Mouse (Mus musculus) embryonic facial prominence, embryonic 10.5 days (tissue): Measurements from ENCODE around the gene Mrgprg. TPM values are rescaled to one million over a fixed set of nuclear protein-coding genes. Genes with fewer than 3 reads are reported as not detected.
A peak's percentile ranks its signal among the peaks of the same experiment; 100 is the strongest.

Source experiments
- DNase-seq: peaks from one replicate; pipeline ENCODE4 v3.0.0-alpha.2; 2017; ENCODE audit warnings: low spot score
- H3K27ac ChIP-seq: fragments of 300-500 bp; sonication (generic); replicated peaks from 2 replicates; pipeline ENCODE4 v1.5.1; 2016; ENCODE audit warnings: mild to moderate bottlenecking
- H3K27me3 ChIP-seq: fragments of 300-500 bp; sonication (generic); replicated peaks from 2 replicates; pipeline ENCODE4 v1.6.1; 2016; ENCODE audit warnings: low read depth, mild to moderate bottlenecking; ENCODE audit not compliant: poor library complexity, severe bottlenecking
- H3K36me3 ChIP-seq: fragments of 300-500 bp; sonication (generic); replicated peaks from 2 replicates; pipeline ENCODE4 v1.6.1; 2016; ENCODE audit warnings: mild to moderate bottlenecking, moderate library complexity
- H3K4me1 ChIP-seq: fragments of 300-500 bp; sonication (generic); 2 replicates; pipeline ENCODE4 v1.6.1; 2016
- H3K4me3 ChIP-seq: fragments of 300-500 bp; sonication (generic); 2 replicates; pipeline ENCODE4 v1.5.1; 2016; ENCODE audit warnings: mild to moderate bottlenecking, moderate library complexity
- H3K9me3 ChIP-seq: fragments of 300-500 bp; sonication (generic); 2 replicates; pipeline ENCODE4 v1.6.1; 2016; ENCODE audit warnings: mild to moderate bottlenecking
- WGBS: fragments of 180-500 bp; shearing (Covaris S2); methylation state at CpG from one replicate; pipeline ENCODE4 v1.1.7; 2016; 5-methylcytosine and 5-hydroxymethylcytosine counted together
- polyA plus RNA-seq: library from polyadenylated mRNA; unstranded; fragments of >200 nt; fragmentation: Nextera tagmentation; extraction: Ambion mirVana; gene quantifications from 2 replicates; pipeline ENCODE4 v1.2.1, GENCODE M21; 2016

Gene Mrgprg
- polyA plus RNA-seq, 1 experiment from 2014 or later = not detected

DNA sequence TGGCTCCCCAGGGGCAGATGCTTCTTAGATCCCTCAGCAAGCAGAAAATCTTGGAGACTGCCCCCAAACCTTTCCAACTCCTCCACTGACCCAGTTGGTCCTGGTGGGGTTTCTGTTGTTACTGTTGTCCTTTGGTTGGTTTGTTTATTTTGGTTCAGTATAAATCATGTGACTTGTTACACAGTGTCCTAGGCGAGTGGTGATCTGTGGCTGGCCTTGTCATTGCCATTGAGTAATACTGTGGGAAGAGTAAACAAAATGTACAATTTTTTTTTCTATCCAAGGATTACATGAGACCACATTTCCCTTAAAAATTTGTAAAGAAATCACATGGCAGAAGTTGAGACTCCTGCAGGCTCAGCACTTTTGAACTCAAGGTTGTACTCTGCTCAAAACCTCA is 2.7 kb upstream of the Mrgprg start:
- 45% methylated on average over 1 of the region's 1 CpGs for WGBS
- peaks cover 26% of the 10 kb centered on the region for H3K27me3 ChIP-seq
- H3K36me3 ChIP-seq = no peaks in the 10 kb centered on the region
- no peaks in the 10 kb centered on the region for H3K9me3 ChIP-seq
- H3K27ac ChIP-seq = no peak overlapping the region
- no peak for DNase-seq
- no peaks in the 10 kb centered on the region for H3K4me1 ChIP-seq
- H3K4me3 ChIP-seq = no peak overlapping the region

DNA sequence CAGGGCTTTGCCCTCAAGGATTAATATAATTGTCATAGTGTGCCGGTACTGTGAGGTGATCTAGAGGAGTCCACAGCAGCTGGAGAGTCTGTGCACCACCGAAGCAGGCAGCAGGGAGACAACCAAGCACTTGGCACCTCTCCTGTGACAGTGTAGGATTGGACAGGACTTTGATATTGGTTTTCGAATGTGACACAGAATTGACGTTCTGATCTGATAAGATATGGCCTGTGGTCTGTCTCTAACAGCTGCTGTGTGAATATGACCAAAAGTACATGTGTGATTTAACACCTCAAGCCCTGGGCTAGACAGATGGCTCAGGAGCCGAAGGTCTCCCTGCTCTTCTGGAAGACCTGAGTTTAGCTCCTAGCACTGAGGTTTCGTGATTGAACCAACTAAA is 1.5 kb upstream of the Mrgprg start:
- DNase-seq = no peak
- H3K36me3 ChIP-seq = no peaks in the 10 kb centered on the region
- WGBS = 81% methylated on average over 6 of the region's 6 CpGs
- no peak overlapping the region for H3K4me3 ChIP-seq
- H3K27me3 ChIP-seq = peaks cover 31% of the 10 kb centered on the region
- H3K4me1 ChIP-seq = no peaks in the 10 kb centered on the region
- no peak overlapping the region for H3K27ac ChIP-seq
- H3K9me3 ChIP-seq = no peaks in the 10 kb centered on the region

DNA sequence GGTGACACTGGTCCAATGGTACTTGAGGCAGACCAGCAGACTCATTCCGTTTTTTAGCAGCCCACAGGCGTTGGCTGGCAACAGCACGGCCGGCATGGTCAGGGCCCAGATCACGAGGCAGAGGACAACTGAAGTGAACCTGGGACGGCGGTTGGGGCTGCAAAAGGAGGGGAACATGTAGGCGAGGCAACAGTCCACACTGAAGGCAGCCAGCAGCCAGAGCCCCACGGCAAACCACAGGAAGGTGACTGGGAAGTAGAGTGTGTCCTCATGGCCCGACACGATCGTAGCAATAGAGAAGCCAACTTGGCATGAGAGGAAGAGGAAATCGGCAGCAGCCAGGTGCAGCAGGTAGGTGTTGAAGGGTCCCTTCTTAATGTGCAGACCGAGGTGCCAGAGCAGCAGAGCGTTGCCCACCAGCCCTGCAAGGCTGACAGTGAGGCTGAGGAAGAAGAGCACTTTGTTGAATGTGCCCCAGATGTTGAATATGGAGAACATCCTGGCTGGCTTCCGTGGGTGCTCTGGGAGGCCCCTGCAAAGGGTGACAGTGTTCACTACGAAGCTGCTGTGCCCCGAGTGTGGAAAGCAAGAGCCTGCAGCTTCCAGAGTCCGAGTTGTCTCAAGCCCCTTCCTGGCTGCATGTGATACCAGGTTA is 1.8 kb downstream of the Mrgprg start:
- Histone ChIP-seq H3K27me3 (peaks cover 39% of the 10 kb centered on the region), H3K4me3 (no peak overlapping the region), H3K36me3 (no peaks in the 10 kb centered on the region), H3K4me1 (no peaks in the 10 kb centered on the region), H3K9me3 (no peaks in the 10 kb centered on the region), H3K27ac (no peak overlapping the region)
- no peak for DNase-seq
- 76% methylated on average over 19 of the region's 19 CpGs for WGBS

DNA sequence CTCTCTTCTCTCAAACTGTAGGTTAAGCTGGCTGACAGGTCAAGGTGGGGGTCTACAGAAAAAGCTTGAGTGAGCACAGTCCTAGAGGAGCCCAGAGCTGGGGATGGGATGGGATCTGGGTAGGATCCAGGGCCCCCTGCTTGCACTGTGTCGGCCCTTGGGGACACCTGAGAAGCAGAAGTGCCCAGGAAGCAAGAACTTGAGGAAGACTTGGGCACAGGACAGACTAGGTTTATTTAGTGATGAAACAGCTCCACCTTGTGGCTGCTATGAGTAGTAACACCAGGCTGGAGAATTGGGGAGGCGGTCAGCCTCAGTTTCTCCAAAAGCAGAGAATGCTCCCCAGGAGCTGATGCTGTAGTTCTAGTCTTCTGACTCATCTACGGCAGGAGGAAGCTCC is 3.0 kb downstream of the Mrgprg start:
- Histone ChIP-seq H3K27me3 (peaks cover 45% of the 10 kb centered on the region), H3K27ac (no peak overlapping the region), H3K36me3 (no peaks in the 10 kb centered on the region), H3K4me1 (no peaks in the 10 kb centered on the region), H3K9me3 (no peaks in the 10 kb centered on the region), H3K4me3 (no peak overlapping the region)
- no peak for DNase-seq
- WGBS = 16% methylated on average over 3 of the region's 3 CpGs

DNA sequence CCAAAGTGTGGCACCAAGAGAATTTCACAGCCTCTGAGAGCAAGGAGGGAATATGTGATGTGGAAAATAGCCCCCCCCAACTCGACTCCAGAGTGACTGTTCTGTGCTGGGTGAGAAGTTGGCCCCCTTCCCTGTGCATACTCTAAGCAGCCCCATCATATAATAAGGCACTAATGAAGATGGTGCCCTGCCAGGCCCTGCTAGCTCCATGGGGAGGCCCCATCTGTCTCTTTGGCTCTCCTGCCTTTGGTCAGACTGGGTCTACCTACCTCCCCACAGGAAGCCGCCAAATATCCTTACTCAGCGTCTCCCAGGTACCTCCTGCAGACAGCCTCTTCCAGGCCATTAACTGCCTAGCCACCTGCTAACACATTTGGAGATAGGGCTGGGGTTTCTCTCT is 7.8 kb downstream of the Mrgprg start:
- Histone ChIP-seq H3K4me3 (no peak overlapping the region), H3K27ac (no peak overlapping the region), H3K36me3 (no peaks in the 10 kb centered on the region), H3K9me3 (no peaks in the 10 kb centered on the region), H3K4me1 (peaks cover 16% of the 10 kb centered on the region), H3K27me3 (peaks cover 62% of the 10 kb centered on the region)
- no peak for DNase-seq
- WGBS = 75% methylated on average over 3 of the region's 3 CpGs

DNA sequence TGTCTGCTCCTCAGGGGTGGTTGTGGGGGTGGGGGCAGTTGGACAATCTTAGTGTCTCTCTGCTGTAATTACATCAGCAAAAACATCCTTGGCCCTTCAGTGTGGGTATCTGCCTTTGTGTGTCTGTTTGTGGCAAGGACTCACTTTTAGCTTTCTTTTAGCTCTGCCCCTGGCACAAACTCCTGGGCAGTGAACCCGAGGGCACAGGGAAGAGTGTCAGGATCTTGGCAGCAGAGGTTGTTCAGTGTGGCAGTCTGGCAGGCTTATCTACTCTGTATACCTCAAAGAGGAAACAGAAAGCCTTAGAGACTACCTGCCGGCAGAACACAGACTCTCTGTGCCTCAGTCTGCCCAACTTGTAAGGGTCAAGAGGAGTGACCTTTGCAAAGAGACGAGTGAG is 9.1 kb downstream of the Mrgprg start:
- H3K9me3 ChIP-seq = no peaks in the 10 kb centered on the region
- 70% methylated on average over 3 of the region's 3 CpGs for WGBS
- DNase-seq = no peak
- H3K4me3 ChIP-seq = peak overlapping the region; percentile 55; the same call in 1 of the 2 replicates
- peaks cover 58% of the 10 kb centered on the region for H3K27me3 ChIP-seq
- peaks cover 16% of the 10 kb centered on the region for H3K4me1 ChIP-seq
- H3K36me3 ChIP-seq = no peaks in the 10 kb centered on the region
- H3K27ac ChIP-seq = no peak overlapping the region

DNA sequence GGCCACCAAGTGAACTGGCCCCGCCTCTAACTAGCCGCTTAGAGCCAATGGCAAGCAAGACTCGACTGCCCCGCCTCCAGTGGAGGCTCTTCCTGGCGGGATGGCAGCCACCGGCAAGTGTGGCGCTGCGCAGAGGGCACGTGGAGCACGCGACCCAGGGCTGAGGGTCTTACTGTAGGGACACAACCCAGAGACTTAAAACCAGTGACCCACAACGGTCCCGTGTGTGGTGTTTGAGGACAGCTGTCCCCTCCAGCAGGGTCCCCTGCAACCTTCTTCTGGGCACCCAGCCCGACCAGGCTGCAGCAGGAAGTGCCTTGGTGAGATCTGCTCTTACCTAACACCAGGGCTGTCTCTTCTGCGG is 9.8 kb downstream of the Mrgprg start:
- Histone ChIP-seq H3K4me3 (peak overlapping the region; percentile 55), H3K9me3 (no peaks in the 10 kb centered on the region), H3K4me1 (peaks cover 16% of the 10 kb centered on the region), H3K27me3 (peaks cover 60% of the 10 kb centered on the region), H3K27ac (peak overlapping the region; percentile 66), H3K36me3 (no peaks in the 10 kb centered on the region)
- 4% methylated on average over 15 of the region's 15 CpGs for WGBS
- DNase-seq = peak; percentile 82

DNA sequence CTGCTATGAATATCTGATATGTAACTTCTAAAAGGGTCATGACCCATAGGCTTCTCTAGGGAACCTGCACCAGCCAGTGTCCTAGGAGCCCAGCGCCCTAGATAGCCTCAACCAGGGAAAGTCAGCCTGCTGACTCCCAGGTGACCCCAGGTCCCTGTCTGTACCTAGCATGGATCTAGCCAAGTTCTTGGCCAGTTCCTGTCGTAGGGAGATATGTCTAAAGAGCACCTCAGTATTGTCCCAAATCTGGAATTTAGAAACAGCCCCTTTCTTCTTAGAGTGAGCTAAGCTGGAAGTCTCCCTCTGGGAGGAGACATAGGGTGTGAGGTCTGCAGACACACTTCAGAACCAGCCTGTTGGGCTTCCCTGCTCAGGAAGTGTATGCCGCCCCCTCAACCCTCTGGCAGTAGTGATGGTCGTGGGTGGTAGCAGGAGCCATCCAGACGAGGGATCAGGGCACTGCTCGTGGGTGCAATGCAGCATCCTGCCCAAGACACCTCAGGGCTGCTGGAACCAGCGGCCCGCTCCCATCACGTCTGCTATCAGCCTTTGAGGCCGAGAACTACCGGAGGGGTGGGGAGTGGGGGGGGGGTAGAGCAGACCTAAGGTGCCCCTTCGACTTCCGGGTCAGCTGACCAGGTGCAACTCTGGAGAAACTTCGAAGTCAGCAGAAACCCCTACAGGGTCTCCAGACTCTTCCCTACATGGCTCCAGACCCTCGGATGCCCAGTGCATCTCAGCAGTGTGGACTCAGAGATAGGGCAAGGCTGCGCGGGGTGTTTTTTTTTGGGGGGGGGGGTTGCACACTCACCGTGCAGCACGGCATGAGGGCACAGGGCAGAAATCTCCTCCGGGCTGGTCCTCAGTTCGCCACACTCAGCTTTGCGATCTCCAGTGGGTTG is 10.4 kb downstream of the Mrgprg start, which contains the start of gene Osbpl5:
Osbpl5 (minus strand) TSS at position 861 of the 902 bp plus-strand sequence.
- Histone ChIP-seq H3K27ac (peak within 1 kb of the TSS; percentile 66), H3K36me3 (no peaks in the 10 kb centered on the region), H3K9me3 (no peaks in the 10 kb centered on the region), H3K27me3 (peaks cover 67% of the 10 kb centered on the region), H3K4me3 (peak within 1 kb of the TSS; percentile 55), H3K4me1 (peaks cover 16% of the 10 kb centered on the region)
- DNase-seq = no peak
- WGBS = 32% methylated on average over 22 of the region's 22 CpGs

DNA sequence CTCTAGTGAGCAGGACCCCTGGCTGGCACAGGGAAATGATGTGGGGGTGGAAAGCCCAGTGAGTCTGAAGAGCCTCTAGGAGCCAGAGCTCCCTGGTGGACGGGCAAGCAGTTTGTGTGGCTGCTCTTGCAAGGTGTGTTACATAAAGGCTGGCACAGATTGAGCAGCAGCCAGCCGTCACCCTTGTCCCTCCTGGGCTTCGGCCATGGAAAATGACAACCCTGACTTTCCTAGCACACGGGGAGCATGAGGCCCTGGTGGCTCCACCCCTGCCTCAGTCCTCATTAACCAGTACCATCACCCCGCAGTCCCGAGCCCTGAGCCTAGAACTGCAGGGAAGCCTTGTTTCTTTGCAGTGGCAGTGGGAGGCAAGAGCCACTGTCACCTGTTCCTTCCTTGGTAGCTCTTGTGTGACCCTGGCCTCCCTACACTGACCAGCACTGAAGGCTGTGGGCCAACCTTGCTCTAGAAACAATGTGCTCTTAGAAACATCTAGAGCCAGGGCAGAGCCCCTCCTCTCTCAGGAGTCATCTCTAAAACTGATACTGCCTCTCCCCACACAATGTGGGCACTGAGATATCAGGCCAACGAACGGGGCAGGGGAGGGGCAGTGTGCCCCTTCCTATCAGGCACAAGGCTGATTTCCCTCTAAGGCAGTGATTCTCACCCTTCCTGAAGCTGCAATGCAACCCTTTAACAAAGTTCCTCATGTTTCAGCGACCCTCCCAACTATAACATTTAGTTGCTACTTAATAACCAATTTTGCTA is 11.3 kb downstream of the Mrgprg start:
- peaks cover 74% of the 10 kb centered on the region for H3K27me3 ChIP-seq
- 72% methylated on average over 9 of the region's 9 CpGs for WGBS
- H3K4me1 ChIP-seq = peaks cover 16% of the 10 kb centered on the region
- H3K27ac ChIP-seq = no peak overlapping the region
- DNase-seq = no peak
- no peaks in the 10 kb centered on the region for H3K9me3 ChIP-seq
- no peaks in the 10 kb centered on the region for H3K36me3 ChIP-seq
- H3K4me3 ChIP-seq = no peak overlapping the region

DNA sequence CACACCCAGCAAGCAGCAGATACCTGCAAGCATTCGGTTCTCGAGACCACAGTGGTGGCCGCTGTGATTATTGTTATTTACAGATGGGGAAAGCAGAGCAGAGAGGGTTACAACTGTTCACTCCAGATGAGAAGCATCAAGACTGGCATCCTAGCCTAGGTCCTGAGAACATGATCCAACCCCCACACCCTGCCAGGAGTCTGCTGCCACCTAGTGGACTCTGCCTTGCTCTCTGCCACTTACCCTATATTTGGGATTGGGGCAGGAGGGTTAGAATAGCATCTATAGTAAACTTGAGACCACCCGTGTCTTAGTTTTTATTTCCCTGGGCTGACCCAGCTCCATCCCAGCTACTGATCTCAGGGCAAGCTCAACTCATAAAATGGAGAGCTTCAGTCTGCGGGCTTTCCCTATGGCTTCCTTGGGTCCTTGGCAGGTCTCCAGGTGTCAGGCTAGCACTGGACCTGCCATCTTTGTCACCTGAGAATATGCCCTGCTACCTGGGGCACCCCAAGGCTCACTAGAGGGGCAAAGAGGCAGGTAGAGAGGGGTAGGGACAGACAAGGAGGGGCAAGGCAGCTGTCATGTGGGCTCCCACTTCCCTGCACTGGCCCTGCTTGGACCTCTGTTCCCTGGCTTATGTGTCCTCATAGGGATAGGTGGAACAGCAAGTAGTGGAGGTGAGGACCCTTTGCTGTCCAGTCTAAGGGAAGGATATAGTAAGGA is 12.6 kb downstream of the Mrgprg start:
- DNase-seq = peak; percentile 74
- 53% methylated on average over 5 of the region's 5 CpGs for WGBS
- H3K27me3 ChIP-seq = peaks cover 81% of the 10 kb centered on the region
- H3K4me3 ChIP-seq = no peak overlapping the region
- no peaks in the 10 kb centered on the region for H3K9me3 ChIP-seq
- H3K27ac ChIP-seq = no peak overlapping the region
- H3K36me3 ChIP-seq = no peaks in the 10 kb centered on the region
- peaks cover 16% of the 10 kb centered on the region for H3K4me1 ChIP-seq

DNA sequence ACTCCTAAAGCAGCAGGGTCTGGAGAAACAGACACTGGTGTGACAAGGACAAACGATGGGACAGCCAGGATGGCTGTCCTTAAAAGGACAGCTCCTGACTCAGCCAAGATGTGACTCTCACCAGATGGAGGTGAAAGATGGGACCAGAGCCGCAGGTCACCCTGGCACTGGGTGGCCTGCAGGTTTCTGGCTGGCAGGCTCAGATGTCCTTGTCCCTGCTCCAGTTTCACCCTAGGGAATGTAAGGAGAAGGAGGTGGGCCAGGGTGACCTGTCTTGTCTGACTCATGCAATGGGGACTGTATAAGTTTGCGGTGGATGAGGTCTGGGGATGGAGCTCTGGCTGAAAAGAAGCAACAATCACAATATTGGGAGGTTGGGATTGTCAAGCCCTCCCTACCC is 14.2 kb downstream of the Mrgprg start:
- 79% methylated on average over 3 of the region's 3 CpGs for WGBS
- H3K27me3 ChIP-seq = peaks cover 66% of the 10 kb centered on the region
- DNase-seq = no peak
- H3K27ac ChIP-seq = no peak overlapping the region
- H3K4me1 ChIP-seq = peaks cover 28% of the 10 kb centered on the region
- no peaks in the 10 kb centered on the region for H3K9me3 ChIP-seq
- no peaks in the 10 kb centered on the region for H3K36me3 ChIP-seq
- no peak overlapping the region for H3K4me3 ChIP-seq

DNA sequence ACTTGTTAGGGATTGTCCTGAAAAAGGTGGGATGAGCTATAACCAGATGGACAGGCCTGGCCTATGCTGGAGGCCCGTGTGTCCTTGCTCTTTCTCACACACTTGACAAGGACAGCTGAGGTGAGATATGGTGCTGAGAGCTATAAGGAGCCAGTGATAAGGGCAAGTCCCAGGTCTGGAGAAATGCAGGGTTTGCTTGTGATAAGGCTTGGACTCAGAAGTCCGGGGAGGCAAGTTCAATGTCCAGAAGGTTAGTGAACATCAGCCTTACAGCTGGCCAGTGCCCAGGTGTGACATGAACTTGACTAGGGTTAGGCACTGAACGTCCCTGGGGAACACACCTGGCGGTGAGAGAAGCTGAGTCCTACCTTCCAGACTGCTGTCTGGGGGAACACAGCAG is 14.7 kb downstream of the Mrgprg start:
- Histone ChIP-seq H3K27me3 (peaks cover 60% of the 10 kb centered on the region), H3K9me3 (no peaks in the 10 kb centered on the region), H3K4me3 (no peak overlapping the region), H3K4me1 (peaks cover 22% of the 10 kb centered on the region), H3K27ac (no peak overlapping the region), H3K36me3 (no peaks in the 10 kb centered on the region)
- DNase-seq = no peak
- WGBS = 76% methylated on average over 4 of the region's 4 CpGs
